Mouse (Mus musculus) C2C12 (cell line): ENCODE data around the gene Apex1. TPM values are rescaled to one million over a fixed set of nuclear protein-coding genes. Genes with fewer than 3 reads are reported as not detected.
"Not testable (repeated sequence)": the region's sequence is repeated elsewhere in the genome, so short reads cannot be mapped to it uniquely, and the experiment has no call there.

ENCODE experiments used
- H3K27me3 ChIP-seq: one replicate; pipeline ENCODE4 v1.6.1; 2011; ENCODE audit not compliant: control insufficient read depth, insufficient read depth, insufficient read length
- H3K36me3 ChIP-seq: one replicate; pipeline ENCODE4 v1.6.1; 2011; ENCODE audit not compliant: control insufficient read depth, insufficient read depth
- H3K4me3 ChIP-seq: one replicate; pipeline ENCODE4 v1.5.1; 2011; ENCODE audit warnings: mild to moderate bottlenecking, control low read depth; ENCODE audit not compliant: poor library complexity, insufficient read depth, severe bottlenecking
- H3K79me2 ChIP-seq: one replicate; pipeline ENCODE4 v1.6.1; 2011; ENCODE audit not compliant: control insufficient read depth, insufficient read depth
- H3K79me3 ChIP-seq: one replicate; pipeline ENCODE4 v1.6.1; 2011; ENCODE audit warnings: low read depth, control low read depth
- H3ac ChIP-seq: one replicate; pipeline ENCODE3; 2011; ENCODE audit warnings: low read depth; ENCODE audit not compliant: control insufficient read depth, insufficient read length
- CEBPB ChIP-seq: IDR thresholded peaks from one replicate; pipeline ENCODE4 v1.6.1; 2011; ENCODE audit warnings: low read depth, mild to moderate bottlenecking, control low read depth, moderate library complexity
- CTCF ChIP-seq: IDR thresholded peaks from one replicate; pipeline ENCODE4 v1.5.1; 2011; ENCODE audit not compliant: control insufficient read depth, insufficient read depth, insufficient read length
- FOSL1 ChIP-seq: IDR thresholded peaks from one replicate; pipeline ENCODE4 v1.8.0; 2011; ENCODE audit warnings: mild to moderate bottlenecking, low read length; ENCODE audit not compliant: poor library complexity, insufficient read depth, severe bottlenecking
- MAX ChIP-seq: IDR thresholded peaks from one replicate; pipeline ENCODE4 v1.6.1; 2011; ENCODE audit warnings: mild to moderate bottlenecking, control low read depth
- MYOD1 ChIP-seq: IDR thresholded peaks from one replicate; pipeline ENCODE4 v1.6.1; 2011; ENCODE audit warnings: low read depth; ENCODE audit not compliant: control insufficient read depth, insufficient read length
- MYOG ChIP-seq: IDR thresholded peaks from one replicate; pipeline ENCODE4 v1.6.1; 2011; ENCODE audit not compliant: control insufficient read depth, insufficient read length; ENCODE audit errors: extremely low read depth
- USF1 ChIP-seq: IDR thresholded peaks from one replicate; pipeline ENCODE4 v1.6.1; 2011; ENCODE audit warnings: low read depth, mild to moderate bottlenecking, control low read depth, moderate library complexity
- polyA plus RNA-seq: library from polyadenylated mRNA; unstranded; fragments of >200 nt; fragmentation: generic; extraction: Trizol; gene quantifications from one replicate; pipeline ENCODE4 v1.2.1, GENCODE M21; 2012; ENCODE audit warnings: missing spikeins

Apex1 gene
- polyA plus RNA-seq, 1 experiment, result 289 TPM

GRCm38 (mm10) chr14:50903973-50904827 is 20.6 kb upstream of the Apex1 start:
- Histone ChIP-seq H3K4me3 (no peak overlapping the region), H3K36me3 (no peaks in the 10 kb centered on the region), H3ac (no peak overlapping the region), H3K27me3 (no peaks in the 10 kb centered on the region), H3K79me2 (no peaks in the 10 kb centered on the region), H3K79me3 (no peaks in the 10 kb centered on the region)
- TF ChIP-seq FOSL1, result no peak
- TF ChIP-seq MAX, result no peak
- no peak for TF ChIP-seq CTCF
- no peak for TF ChIP-seq CEBPB
- no peak for TF ChIP-seq USF1
- no peak for TF ChIP-seq MYOG
- TF ChIP-seq MYOD1, result no peak

GRCm38 (mm10) chr14:50904828-50905129 is 20.0 kb upstream of the Apex1 start:
- no peaks in the 10 kb centered on the region for H3K79me3 ChIP-seq
- H3K4me3 ChIP-seq, result no peak overlapping the region
- no peaks in the 10 kb centered on the region for H3K79me2 ChIP-seq
- no peaks in the 10 kb centered on the region for H3K27me3 ChIP-seq
- H3ac ChIP-seq, result no peak overlapping the region
- TF ChIP-seq CEBPB, result no peak
- no peak for TF ChIP-seq MYOG
- no peak for TF ChIP-seq USF1
- no peak for TF ChIP-seq MYOD1
- TF ChIP-seq FOSL1, result no peak
- TF ChIP-seq MAX, result no peak
- no peak for TF ChIP-seq CTCF
- no peaks in the 10 kb centered on the region for H3K36me3 ChIP-seq

DNA sequence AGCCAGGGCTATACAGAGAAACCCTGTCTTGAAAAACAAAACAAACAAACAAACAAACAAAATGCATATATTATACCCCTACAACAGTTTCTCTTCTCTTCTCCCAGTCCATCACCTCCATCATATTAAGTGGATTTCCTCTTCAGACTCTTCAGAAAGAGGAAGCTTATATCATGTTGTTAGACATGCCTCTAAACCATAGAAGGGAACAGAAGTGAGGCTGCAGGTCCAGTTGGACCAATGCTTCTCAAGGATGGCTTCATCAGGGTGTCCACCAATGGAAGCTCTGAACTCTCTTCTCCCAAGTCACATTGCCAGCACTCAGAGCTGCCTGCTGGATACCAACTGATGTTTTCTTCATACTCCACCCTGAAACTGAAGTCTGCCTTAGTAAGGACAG is 19.4 kb upstream of the Apex1 start:
- H3K4me3 ChIP-seq, H3K27me3 ChIP-seq, H3K36me3 ChIP-seq, H3ac ChIP-seq, H3K79me3 ChIP-seq, H3K79me2 ChIP-seq: not testable (repeated sequence)

GRCm38 (mm10) chr14:50908126-50908525 is 16.6 kb upstream of the Apex1 start:
- Histone ChIP-seq H3K79me3 (no peaks in the 10 kb centered on the region), H3ac (no peak overlapping the region), H3K27me3 (no peaks in the 10 kb centered on the region), H3K4me3 (no peak overlapping the region), H3K36me3 (no peaks in the 10 kb centered on the region), H3K79me2 (no peaks in the 10 kb centered on the region)
- TF ChIP-seq CEBPB (no peak), USF1 (no peak), MAX (no peak), CTCF (no peak), FOSL1 (no peak), MYOD1 (no peak), MYOG (no peak)

GRCm38 (mm10) chr14:50911356-50911755 is 13.4 kb upstream of the Apex1 start:
- H3K79me2 ChIP-seq, result no peaks in the 10 kb centered on the region
- no peak overlapping the region for H3K4me3 ChIP-seq
- no peaks in the 10 kb centered on the region for H3K27me3 ChIP-seq
- H3K79me3 ChIP-seq, result no peaks in the 10 kb centered on the region
- H3ac ChIP-seq, result no peak overlapping the region
- TF ChIP-seq CTCF (no peak), USF1 (no peak), MAX (no peak), FOSL1 (no peak), MYOG (no peak), CEBPB (no peak), MYOD1 (no peak)
- H3K36me3 ChIP-seq, result peaks cover 9% of the 10 kb centered on the region

- Histone ChIP-seq H3K79me3 (peaks cover 30% of the 10 kb centered on the region), H3K79me2 (peaks cover 52% of the 10 kb centered on the region), H3K4me3 (peak overlapping the region; percentile 82), H3K36me3 (peaks cover 27% of the 10 kb centered on the region)
- H3K27me3 ChIP-seq, H3ac ChIP-seq: not testable (repeated sequence)
These were observed 1.3 kb upstream of the Apex1 start for GRCm38 (mm10) chr14:50923437-50923836.
